Mouse (Mus musculus) intestine, embryonic 15.5 days (tissue): ENCODE results near the gene Pygl. TPM values are rescaled to one million over a fixed set of nuclear protein-coding genes. Genes with fewer than 3 reads are reported as not detected.
A peak's percentile ranks its signal among the peaks of the same experiment; 100 is the strongest.
"Not testable (repeated sequence)": the region's sequence is repeated elsewhere in the genome, so short reads cannot be mapped to it uniquely, and the experiment has no call there.

Source experiments
- ATAC-seq: fragments of 200-750 bp; cut with Nextera tagmentation; 2 replicates; pipeline ENCODE4 v1.8.0; 2017; ENCODE audit warnings: moderate TSS enrichment, moderate library complexity
- H3K27ac ChIP-seq: fragments of 300-500 bp; sonication (generic); 2 replicates; pipeline ENCODE4 v1.5.1; 2015; ENCODE audit warnings: mild to moderate bottlenecking, inconsistent platforms
- H3K27me3 ChIP-seq: fragments of 300-500 bp; sonication (generic); replicated peaks from 2 replicates; pipeline ENCODE4 v1.6.1; 2015; ENCODE audit warnings: inconsistent platforms
- H3K36me3 ChIP-seq: fragments of 300-500 bp; sonication (generic); 2 replicates; pipeline ENCODE4 v1.6.1; 2015; ENCODE audit warnings: inconsistent platforms
- H3K4me1 ChIP-seq: fragments of 300-500 bp; sonication (generic); replicated peaks from 2 replicates; pipeline ENCODE4 v1.6.1; 2015; ENCODE audit warnings: inconsistent platforms
- H3K4me2 ChIP-seq: fragments of 300-500 bp; sonication (generic); replicated peaks from 2 replicates; pipeline ENCODE4 v1.6.1; 2015; ENCODE audit warnings: mild to moderate bottlenecking, inconsistent platforms
- H3K4me3 ChIP-seq: fragments of 300-500 bp; sonication (generic); replicated peaks from 2 replicates; pipeline ENCODE4 v1.5.1; 2015; ENCODE audit warnings: inconsistent platforms
- H3K9ac ChIP-seq: fragments of 300-500 bp; sonication (generic); 2 replicates; pipeline ENCODE4 v1.6.1; 2015; ENCODE audit warnings: inconsistent platforms
- H3K9me3 ChIP-seq: fragments of 300-500 bp; sonication (generic); 2 replicates; pipeline ENCODE4 v1.6.1; 2016; ENCODE audit warnings: inconsistent platforms
- WGBS: fragments of 180-500 bp; shearing (Covaris S2); methylation state at CpG from one replicate; pipeline ENCODE4 v1.1.7; 2015; 5-methylcytosine and 5-hydroxymethylcytosine counted together
- polyA plus RNA-seq: library from polyadenylated mRNA; unstranded; fragments of >200 nt; fragmentation: Nextera tagmentation; extraction: Ambion mirVana; gene quantifications from 2 replicates; pipeline ENCODE4 v1.2.1, GENCODE M21; 2015

Pygl gene
- polyA plus RNA-seq, 1 experiment from 2014 or later = 24.3 TPM

DNA sequence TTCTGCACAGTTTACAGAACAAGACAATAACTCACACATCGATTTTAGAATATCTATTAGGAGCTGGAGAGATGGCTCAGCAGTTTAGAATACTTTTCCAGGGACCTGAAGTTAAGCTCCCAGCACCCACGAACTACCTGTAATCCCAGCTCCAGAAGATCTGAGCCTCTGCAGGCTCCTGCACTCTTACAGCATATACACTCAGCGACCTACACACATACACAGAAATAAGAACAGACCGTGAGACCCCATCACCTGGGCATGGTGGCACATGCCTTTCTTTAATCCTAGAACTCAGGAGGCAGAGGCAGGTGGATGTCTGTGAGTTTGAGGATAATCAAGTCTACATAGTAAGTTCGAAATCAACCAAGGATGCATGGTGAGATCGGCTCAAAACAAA lies 85.7 kb downstream of the Pygl start:
- H3K27ac ChIP-seq = no peak overlapping the region
- H3K4me3 ChIP-seq = no peak overlapping the region
- no peak for ATAC-seq
- H3K36me3 ChIP-seq = no peaks in the 10 kb centered on the region
- H3K4me2 ChIP-seq = no peak overlapping the region
- no peaks in the 10 kb centered on the region for H3K27me3 ChIP-seq
- peaks cover 3% of the 10 kb centered on the region; the same call in 1 of the 2 replicates for H3K4me1 ChIP-seq
- no peaks in the 10 kb centered on the region for H3K9me3 ChIP-seq
- no peak overlapping the region for H3K9ac ChIP-seq
- 86% methylated on average over 6 of the region's 6 CpGs for WGBS

- Histone ChIP-seq H3K27ac (peak overlapping the region; percentile 82), H3K36me3 (no peaks in the 10 kb centered on the region), H3K4me3 (no peak overlapping the region), H3K4me2 (peak overlapping the region; percentile 30; the same call in 1 of the 2 replicates), H3K4me1 (peaks cover 3% of the 10 kb centered on the region; the same call in 1 of the 2 replicates), H3K9me3 (no peaks in the 10 kb centered on the region), H3K9ac (no peak overlapping the region), H3K27me3 (no peaks in the 10 kb centered on the region)
- 28% methylated on average over 20 of the region's 20 CpGs for WGBS
- peak; percentile 50 for ATAC-seq
These were observed 86.4 kb downstream of the Pygl start for GRCm38 (mm10) chr12:70144637-70145448.

GRCm38 (mm10) chr12:70144106-70144587 lies 87.1 kb downstream of the Pygl start:
- ATAC-seq = peak; percentile 80
- H3K27me3 ChIP-seq, H3K9ac ChIP-seq, H3K4me2 ChIP-seq, H3K36me3 ChIP-seq, H3K9me3 ChIP-seq, H3K4me1 ChIP-seq, H3K4me3 ChIP-seq: not testable (repeated sequence)
- H3K27ac ChIP-seq = peak overlapping the region; percentile 82
- 13% methylated on average over 3 of the region's 3 CpGs for WGBS

GRCm38 (mm10) chr12:70140993-70141576 lies 90.2 kb downstream of the Pygl start:
- no peaks in the 10 kb centered on the region for H3K9me3 ChIP-seq
- no peaks in the 10 kb centered on the region for H3K4me1 ChIP-seq
- H3K4me2 ChIP-seq = no peak overlapping the region
- H3K9ac ChIP-seq = no peak overlapping the region
- H3K36me3 ChIP-seq = no peaks in the 10 kb centered on the region
- ATAC-seq = no peak
- no peak overlapping the region for H3K27ac ChIP-seq
- H3K4me3 ChIP-seq = no peak overlapping the region
- H3K27me3 ChIP-seq = no peaks in the 10 kb centered on the region
- WGBS = 87% methylated on average over 5 of the region's 5 CpGs

Other genes with a start within 250 kb of the Pygl start
- 5.1 and 5.6 TPM in 2 replicates for gene Sav1, start 244.5 kb downstream of the Pygl start, polyA plus RNA-seq
- 8.4 and 9.1 TPM in 2 replicates for gene Nin, start 117.8 kb downstream of the Pygl start, polyA plus RNA-seq
- gene Abhd12b, start 77.3 kb downstream of the Pygl start, polyA plus RNA-seq = 0.11 and 0.15 TPM in 2 replicates
- 1.5 and 1.7 TPM in 2 replicates for gene Trim9, start 116.1 kb upstream of the Pygl start, polyA plus RNA-seq
- 104 and 111 TPM in 2 replicates for gene Tmx1, start 221.6 kb upstream of the Pygl start, polyA plus RNA-seq